Mouse (Mus musculus) gastrocnemius, postnatal 14 days (tissue): ENCODE measurements at regions not wholly inside any gene's neighbourhood (a gene's known extent, or its start where the extent isn't known, plus 50 kb on each side); places are given as distances from the start of the nearest gene placed in this dataset.

Source experiments
- DNase-seq: peaks from one replicate; pipeline ENCODE4 v3.0.0; 2021; ENCODE audit warnings: mixed read lengths
- intact Hi-C: fragments of 180-260 bp; cut with DNase I; formaldehyde crosslinking; loops from one replicate; pipeline ENCODE4 v1.15.1; 2025; ENCODE audit warnings: low total_unique reads

- no peak for DNase-seq
- intact Hi-C loops, result no loop called here
Measured at GRCm38 (mm10) chr3:137086896-137087295, 254.0 kb upstream of the Emcn start.

GRCm38 (mm10) chr3:137100627-137101404 lies 240.1 kb upstream of the Emcn start:
- intact Hi-C loops, result no loop called here
- DNase-seq, result no peak

- no peak for DNase-seq
- intact Hi-C loops, result no loop called here
Measured at GRCm38 (mm10) chr3:137105930-137106329, 234.9 kb upstream of the Emcn start.

- no peak for DNase-seq
- intact Hi-C loops, result no loop called here
Measured at GRCm38 (mm10) chr3:137108197-137108596, 232.7 kb upstream of the Emcn start.

DNA sequence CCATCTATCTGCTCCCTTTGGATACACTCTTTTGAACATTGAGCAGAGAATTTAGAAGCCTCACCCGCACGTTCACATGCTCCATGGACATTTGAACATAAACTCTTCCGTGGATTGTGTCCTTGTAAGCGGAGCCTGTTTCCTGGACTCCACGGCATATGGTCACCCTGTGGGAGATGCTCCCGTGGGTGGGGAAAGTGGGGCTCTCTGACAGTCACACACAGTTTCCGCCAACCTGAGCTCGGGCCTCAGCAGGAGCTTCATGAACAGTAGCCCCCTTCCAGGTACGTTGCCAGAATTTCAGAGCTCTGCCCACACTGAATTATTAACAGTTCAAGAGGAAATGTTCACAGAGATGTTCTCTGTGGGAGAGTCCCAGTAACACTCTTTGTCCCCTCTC lies 231.1 kb upstream of the Emcn start:
- DNase-seq, result no peak
- intact Hi-C loops, result no loop called here

DNA sequence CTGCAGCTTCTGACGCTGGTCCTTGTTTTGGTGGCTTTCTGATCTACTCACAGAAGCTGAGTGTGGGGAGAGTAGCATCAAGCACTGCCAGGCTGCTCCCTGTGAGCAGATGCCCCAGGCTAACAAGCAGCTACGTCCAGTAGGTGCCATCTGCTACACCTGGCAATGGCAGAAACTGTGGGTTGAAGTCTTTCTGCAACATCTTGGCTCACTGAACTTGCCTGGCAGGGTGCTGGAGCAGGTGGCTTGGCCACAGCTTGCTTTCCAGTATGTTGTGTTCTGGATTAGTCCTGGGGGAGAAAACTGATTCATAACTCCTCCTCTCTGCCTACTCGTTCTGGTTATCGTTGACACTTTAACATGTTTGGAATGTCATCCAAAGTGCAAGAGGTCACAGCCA lies 230.4 kb upstream of the Emcn start:
- no peak for DNase-seq
- intact Hi-C loops, result no loop called here

GRCm38 (mm10) chr3:137129967-137130366 lies 210.9 kb upstream of the Emcn start:
- intact Hi-C loops, result no loop called here
- no peak for DNase-seq

DNA sequence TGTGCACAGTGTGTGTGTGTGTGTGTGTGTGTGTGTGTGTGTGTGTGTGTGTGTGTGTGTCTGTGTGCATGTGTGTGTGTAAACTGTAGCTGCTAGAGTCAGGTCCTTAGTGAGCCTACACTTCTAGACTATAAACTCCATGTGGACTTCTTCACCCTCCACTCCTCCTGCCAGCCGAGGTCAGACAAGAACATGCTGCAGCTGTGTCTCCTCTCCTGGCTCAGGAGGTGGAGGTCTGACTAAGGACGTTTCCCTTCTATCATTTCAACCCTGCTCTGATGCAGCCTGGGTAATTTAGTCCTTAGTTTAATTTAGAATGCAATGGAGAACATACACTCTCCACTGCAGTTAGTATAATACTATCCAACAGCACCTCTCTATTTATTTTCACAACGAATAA lies 198.8 kb upstream of the Emcn start:
- no peak for DNase-seq
- intact Hi-C loops, result no loop called here

DNA sequence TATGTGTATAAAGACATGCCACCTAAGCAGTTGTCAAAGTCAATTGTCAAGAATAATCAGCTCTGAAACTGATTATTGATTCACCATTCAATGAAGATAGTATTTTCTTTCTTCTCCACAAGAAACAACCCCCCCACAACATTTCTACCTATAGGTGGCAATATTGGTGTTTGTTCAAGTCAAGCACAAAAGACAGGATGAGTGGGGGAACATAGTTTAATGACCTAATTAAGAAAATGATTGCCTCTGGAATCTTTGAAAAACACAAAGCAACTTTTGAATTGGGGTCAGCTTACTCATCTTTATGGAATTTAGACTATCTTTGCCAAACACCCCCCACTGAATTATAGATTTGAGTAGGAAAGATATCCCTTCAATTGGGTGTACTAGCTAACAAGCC lies 194.8 kb upstream of the Emcn start:
- no peak for DNase-seq
- intact Hi-C loops, result no loop called here

- intact Hi-C loops, result no loop called here
- DNase-seq, result no peak
Measured at GRCm38 (mm10) chr3:137147405-137147804, 193.5 kb upstream of the Emcn start.

DNA sequence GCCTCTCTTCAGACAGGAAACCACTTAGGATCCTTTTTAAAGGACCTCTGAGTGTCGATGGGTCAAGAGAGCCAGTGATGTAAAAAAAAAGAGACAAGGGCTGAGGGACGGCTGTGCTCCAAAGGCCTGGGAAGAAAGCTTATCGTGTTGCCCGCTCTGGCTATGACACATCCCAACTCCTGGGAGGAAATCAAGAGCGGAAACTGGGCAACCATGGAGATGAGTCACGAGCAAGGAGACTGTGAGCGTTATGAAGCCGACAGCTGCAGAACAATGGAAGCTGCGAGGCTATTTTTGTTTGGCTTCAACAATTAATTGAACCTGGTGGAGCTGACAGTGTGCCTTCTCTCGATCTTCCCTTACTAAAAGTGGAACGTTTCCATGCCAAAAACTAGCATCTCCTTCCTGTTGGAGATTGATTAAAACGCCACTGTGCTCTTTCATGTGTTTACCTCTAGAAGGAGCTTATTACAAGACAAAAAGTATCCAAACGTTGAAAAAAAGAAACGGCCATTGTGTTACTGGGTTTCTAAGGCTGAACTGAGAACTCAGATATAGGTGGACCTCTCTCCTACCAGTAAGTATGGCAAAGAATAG lies 190.4 kb upstream of the Emcn start:
- intact Hi-C loops, result no loop called here

DNA sequence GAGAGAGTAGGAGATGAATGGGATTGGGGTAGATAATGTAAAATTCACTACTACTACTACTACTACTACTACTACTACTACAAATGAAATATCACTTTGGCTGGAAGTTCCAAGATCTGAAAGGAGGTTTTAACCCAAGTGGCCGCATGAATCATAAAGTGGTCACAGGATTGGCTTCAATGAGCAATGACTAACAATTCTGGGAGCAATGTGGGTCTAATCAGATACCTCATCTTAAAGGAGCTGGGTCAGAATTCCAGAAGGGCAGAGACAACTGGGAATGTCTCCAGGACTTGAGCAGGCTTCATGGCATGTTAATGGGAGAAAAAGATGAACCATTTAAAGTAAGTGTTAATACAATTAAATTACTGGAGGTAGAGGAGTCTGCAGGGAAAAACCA lies 189.4 kb upstream of the Emcn start:
- intact Hi-C loops, result no loop called here
- DNase-seq, result no peak

More for the DNA sequence above, 190.4 kb upstream of the Emcn start:
- DNase-seq, result peak; percentile 51

- intact Hi-C loops, result no loop called here
- no peak for DNase-seq
Measured at GRCm38 (mm10) chr3:137153234-137153633, 187.6 kb upstream of the Emcn start.

GRCm38 (mm10) chr3:137154200-137155042 lies 186.4 kb upstream of the Emcn start:
- no peak for DNase-seq
- intact Hi-C loops, result no loop called here

GRCm38 (mm10) chr3:137155043-137155404 lies 185.8 kb upstream of the Emcn start:
- no peak for DNase-seq
- intact Hi-C loops, result no loop called here

DNA sequence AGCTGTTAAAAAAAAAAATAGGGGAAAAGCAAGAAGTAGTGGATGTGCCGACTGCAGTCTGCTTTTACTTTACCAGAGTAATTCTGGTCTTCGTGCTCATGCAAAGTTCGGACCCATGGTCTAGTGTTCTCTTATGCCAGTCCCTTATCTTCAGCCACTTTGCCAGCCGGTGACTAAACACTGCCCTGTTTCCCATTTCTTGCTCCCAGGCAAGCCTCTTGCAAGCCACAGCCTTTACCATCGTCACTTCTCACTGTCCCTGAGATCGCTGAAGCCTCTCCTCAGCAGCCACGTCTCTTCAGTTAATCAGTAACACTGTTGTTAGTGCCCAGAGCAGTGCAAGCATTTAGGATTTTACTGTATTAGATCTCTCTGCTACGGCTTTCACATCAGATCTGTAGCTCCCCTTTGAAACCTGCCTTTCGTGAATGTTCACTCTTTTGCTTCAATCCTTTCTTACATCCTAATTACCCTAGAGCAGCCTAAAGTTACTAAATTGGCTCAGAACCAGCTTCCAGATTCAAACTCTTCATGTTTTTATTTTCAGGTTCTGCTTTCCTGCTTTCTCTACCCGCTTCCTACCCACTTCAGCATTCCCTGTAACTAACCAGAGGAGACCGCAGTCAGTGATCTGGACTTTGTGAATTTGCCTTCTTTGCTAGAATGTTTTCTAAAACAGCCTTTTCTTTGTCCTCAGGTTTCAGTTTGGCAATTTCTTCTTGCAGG lies 184.5 kb upstream of the Emcn start:
- DNase-seq, result no peak
- intact Hi-C loops, result no loop called here

GRCm38 (mm10) chr3:137189035-137189434 lies 151.8 kb upstream of the Emcn start:
- no peak for DNase-seq
- intact Hi-C loops, result no loop called here

DNA sequence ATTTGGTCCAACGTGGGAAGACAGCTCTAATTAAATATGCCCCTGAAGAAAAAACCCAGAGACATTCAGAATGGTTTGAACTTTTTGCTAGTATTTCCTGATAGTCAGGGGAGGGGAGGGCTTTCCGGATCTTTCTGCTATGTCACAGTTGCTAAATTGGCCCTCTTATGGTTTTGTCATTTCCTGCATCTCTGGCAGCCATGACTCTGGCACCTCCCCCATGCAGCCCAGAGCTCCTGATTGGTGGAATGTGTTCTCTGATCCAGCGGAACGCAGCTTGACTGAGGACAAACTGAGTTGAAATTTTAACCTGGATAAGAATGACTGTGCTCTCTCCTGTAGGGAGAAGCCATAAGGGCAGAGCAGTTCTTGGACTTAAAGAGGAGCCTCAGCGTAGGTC lies 150.4 kb upstream of the Emcn start:
- intact Hi-C loops, result loop anchor here (10.0 kb wide), 1 partner anchor 676 kb away; no protein-coding TSS in a partner anchor
- DNase-seq, result no peak

- intact Hi-C loops, result loop anchor here (10.0 kb wide), 1 partner anchor 676 kb away; no protein-coding TSS in a partner anchor
- no peak for DNase-seq
Measured at GRCm38 (mm10) chr3:137191009-137191408, 149.9 kb upstream of the Emcn start.

GRCm38 (mm10) chr3:137193873-137194272 lies 147.0 kb upstream of the Emcn start:
- intact Hi-C loops, result loop anchor here (10.0 kb wide), 1 partner anchor 679 kb away; no protein-coding TSS in a partner anchor

More at GRCm38 (mm10) chr3:137193873-137194272, 147.0 kb upstream of the Emcn start:
- no peak for DNase-seq
